Mouse (Mus musculus) limb, embryonic 15.5 days (tissue): ENCODE results near the gene Nwd1. TPM values are rescaled to one million over a fixed set of nuclear protein-coding genes. Genes with fewer than 3 reads are reported as not detected.
"Not testable (repeated sequence)": the region's sequence is repeated elsewhere in the genome, so short reads cannot be mapped to it uniquely, and the experiment has no call there.

Source experiments
- ATAC-seq: fragments of 200-750 bp; cut with Nextera tagmentation; 2 replicates; pipeline ENCODE4 v1.8.0; 2017; ENCODE audit warnings: low read depth, moderate TSS enrichment; ENCODE audit not compliant: insufficient number of reproducible peaks, low FRiP score, low TSS enrichment
- H3K27ac ChIP-seq: fragments of 300-500 bp; sonication (generic); 2 replicates; pipeline ENCODE4 v1.5.1; 2015; ENCODE audit warnings: moderate library complexity, mild to moderate bottlenecking, inconsistent platforms
- H3K27me3 ChIP-seq: fragments of 300-500 bp; sonication (generic); 2 replicates; pipeline ENCODE4 v1.6.1; 2015; ENCODE audit warnings: inconsistent platforms
- H3K36me3 ChIP-seq: fragments of 300-500 bp; sonication (generic); 2 replicates; pipeline ENCODE4 v1.6.1; 2015; ENCODE audit warnings: inconsistent platforms
- H3K4me1 ChIP-seq: fragments of 300-500 bp; sonication (generic); 2 replicates; pipeline ENCODE4 v1.6.1; 2015; ENCODE audit warnings: inconsistent platforms
- H3K4me2 ChIP-seq: fragments of 300-500 bp; sonication (generic); 2 replicates; pipeline ENCODE4 v1.6.1; 2015; ENCODE audit warnings: mild to moderate bottlenecking, inconsistent platforms
- H3K4me3 ChIP-seq: fragments of 300-500 bp; sonication (generic); 2 replicates; pipeline ENCODE4 v1.5.1; 2015; ENCODE audit warnings: mild to moderate bottlenecking, inconsistent platforms
- H3K9ac ChIP-seq: fragments of 300-500 bp; sonication (generic); 2 replicates; pipeline ENCODE4 v1.6.1; 2015; ENCODE audit warnings: inconsistent platforms
- H3K9me3 ChIP-seq: fragments of 300-500 bp; sonication (generic); 2 replicates; pipeline ENCODE4 v1.6.1; 2016; ENCODE audit warnings: inconsistent platforms
- WGBS: fragments of 180-500 bp; shearing (Covaris S2); methylation state at CpG from one replicate; pipeline ENCODE4 v1.1.7; 2015; 5-methylcytosine and 5-hydroxymethylcytosine counted together
- polyA plus RNA-seq: library from polyadenylated mRNA; unstranded; fragments of >200 nt; fragmentation: Nextera tagmentation; extraction: Ambion mirVana; gene quantifications from 2 replicates; pipeline ENCODE4 v1.2.1, GENCODE M21; 2015

Nwd1 gene
- polyA plus RNA-seq, 1 experiment from 2014 or later: 0.15 TPM

DNA sequence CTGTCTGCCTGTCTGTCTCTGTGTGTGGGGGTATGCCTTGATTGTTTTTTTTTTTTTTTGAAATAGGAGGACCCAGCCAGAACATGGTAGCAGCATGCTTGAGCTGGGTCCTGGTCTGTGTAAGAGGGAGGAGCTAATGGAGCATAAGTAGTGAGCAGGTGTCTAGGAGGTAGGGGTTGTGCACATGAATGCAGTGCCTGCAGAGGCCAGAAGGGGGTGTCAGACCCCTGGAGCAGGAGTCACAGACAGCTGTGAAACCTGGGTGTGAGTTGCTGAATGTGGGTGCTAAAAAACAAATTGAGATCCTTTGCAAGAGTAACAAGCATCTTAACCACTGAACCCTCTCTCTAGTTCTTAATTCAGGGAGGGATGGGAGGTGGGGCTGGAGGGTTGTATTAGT lies 22.4 kb downstream of the Nwd1 start:
- H3K9me3 ChIP-seq: no peaks in the 10 kb centered on the region
- H3K27me3 ChIP-seq: no peaks in the 10 kb centered on the region
- no peak overlapping the region for H3K4me2 ChIP-seq
- no peak overlapping the region for H3K9ac ChIP-seq
- no peak overlapping the region for H3K27ac ChIP-seq
- no peak overlapping the region for H3K4me3 ChIP-seq
- no peaks in the 10 kb centered on the region for H3K36me3 ChIP-seq
- H3K4me1 ChIP-seq: no peaks in the 10 kb centered on the region
- ATAC-seq: no peak

DNA sequence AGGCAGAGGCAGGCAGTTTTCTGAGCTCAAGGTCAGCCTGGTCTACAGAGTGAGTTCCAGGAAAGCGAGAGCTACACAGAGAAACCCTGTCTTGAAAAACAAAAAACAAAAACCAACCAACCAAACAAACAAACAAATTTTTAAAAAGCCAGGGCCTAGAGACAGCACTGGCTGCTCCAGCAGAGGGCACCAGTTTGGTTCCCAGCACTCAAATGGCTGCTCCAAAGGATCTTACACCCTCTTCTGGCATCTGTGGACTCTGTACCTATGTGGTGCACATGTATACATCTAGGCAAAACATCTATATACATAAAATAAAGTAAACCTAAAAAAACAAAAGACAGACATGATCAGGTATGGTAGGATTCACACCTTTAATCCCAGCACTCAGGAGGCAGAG lies 26.3 kb downstream of the Nwd1 start:
- Histone ChIP-seq H3K27ac (no peak overlapping the region), H3K9ac (no peak overlapping the region), H3K4me2 (no peak overlapping the region), H3K9me3 (no peaks in the 10 kb centered on the region), H3K4me3 (no peak overlapping the region), H3K36me3 (no peaks in the 10 kb centered on the region), H3K4me1 (no peaks in the 10 kb centered on the region), H3K27me3 (no peaks in the 10 kb centered on the region)
- ATAC-seq: no peak
- WGBS: 55% methylated on average over 1 of the region's 1 CpGs

DNA sequence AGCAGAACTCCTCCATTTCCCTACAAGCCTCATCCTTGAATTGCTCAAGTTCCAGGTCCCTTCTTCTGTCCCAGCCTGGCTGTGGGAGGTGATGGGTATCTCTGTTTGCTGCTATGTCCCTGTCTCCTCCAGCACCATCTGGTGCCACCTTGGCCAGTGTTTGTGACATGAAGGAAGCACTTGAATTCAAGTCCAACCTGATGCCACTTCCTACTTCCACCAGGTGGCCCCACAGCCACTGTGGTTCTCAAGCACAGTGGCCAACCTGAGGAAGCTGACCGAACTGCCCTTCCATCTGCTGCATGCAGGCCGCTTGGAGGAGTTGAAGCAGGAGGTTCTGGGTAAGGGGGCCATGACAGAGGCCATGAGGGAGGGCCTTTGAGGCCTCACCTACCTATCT lies 27.7 kb downstream of the Nwd1 start:
- Histone ChIP-seq H3K27ac (no peak overlapping the region), H3K4me3 (no peak overlapping the region), H3K4me1 (no peaks in the 10 kb centered on the region), H3K9ac (no peak overlapping the region), H3K4me2 (no peak overlapping the region), H3K9me3 (no peaks in the 10 kb centered on the region), H3K36me3 (no peaks in the 10 kb centered on the region), H3K27me3 (no peaks in the 10 kb centered on the region)
- no peak for ATAC-seq
- WGBS: 70% methylated on average over 2 of the region's 2 CpGs

DNA sequence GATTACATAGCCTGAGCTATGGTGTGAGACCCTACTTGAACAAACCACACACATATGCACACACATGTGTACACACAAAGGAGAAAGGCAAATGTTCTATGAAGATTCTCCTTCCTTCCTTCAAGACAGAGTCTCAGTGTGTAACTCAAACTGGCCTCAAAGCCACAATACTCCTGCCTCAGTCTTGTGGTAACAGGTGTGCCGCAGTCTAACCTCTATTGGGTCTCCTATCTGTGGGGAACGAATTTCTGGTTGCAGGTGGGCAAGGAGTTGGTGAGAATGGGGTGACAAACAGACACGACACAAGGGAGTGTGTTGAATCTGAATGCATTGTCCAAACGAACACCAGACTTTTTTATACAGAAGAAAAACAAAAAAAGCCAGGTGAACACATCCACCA lies 29.9 kb downstream of the Nwd1 start:
- 58% methylated on average over 4 of the region's 4 CpGs for WGBS
- Histone ChIP-seq H3K4me2 (no peak overlapping the region), H3K9me3 (no peaks in the 10 kb centered on the region), H3K4me1 (no peaks in the 10 kb centered on the region), H3K27ac (no peak overlapping the region), H3K36me3 (no peaks in the 10 kb centered on the region), H3K27me3 (no peaks in the 10 kb centered on the region), H3K4me3 (no peak overlapping the region), H3K9ac (no peak overlapping the region)
- ATAC-seq: no peak

- 68% methylated on average over 2 of the region's 2 CpGs for WGBS
- H3K9me3 ChIP-seq, H3K27me3 ChIP-seq: not testable (repeated sequence)
Measured at GRCm38 (mm10) chr8:72676844-72677243, 30.3 kb downstream of the Nwd1 start.

DNA sequence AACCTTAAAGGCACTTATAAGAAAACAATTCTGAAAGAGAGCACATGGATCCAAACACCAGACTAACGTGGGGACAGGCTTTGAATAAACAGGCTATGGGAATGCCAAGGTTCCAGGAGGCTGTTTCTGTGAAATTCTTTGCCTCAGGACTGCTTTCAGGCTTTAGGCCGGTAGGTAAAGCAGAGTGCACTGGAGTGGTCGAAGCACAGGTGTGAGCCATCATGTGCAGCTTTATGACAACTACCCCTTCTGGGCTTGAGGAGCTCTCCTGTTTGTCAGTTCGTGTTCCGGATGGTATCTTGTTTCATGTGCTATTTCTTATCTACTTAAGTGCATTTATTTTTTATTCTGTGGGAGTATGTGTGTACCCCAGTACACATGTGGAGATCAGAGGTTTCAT lies 30.8 kb downstream of the Nwd1 start:
- Histone ChIP-seq H3K36me3 (no peaks in the 10 kb centered on the region), H3K27me3 (no peaks in the 10 kb centered on the region), H3K4me1 (no peaks in the 10 kb centered on the region), H3K27ac (no peak overlapping the region), H3K4me2 (no peak overlapping the region), H3K4me3 (no peak overlapping the region), H3K9ac (no peak overlapping the region), H3K9me3 (no peaks in the 10 kb centered on the region)
- ATAC-seq: no peak
- 61% methylated on average over 5 of the region's 5 CpGs for WGBS

More at GRCm38 (mm10) chr8:72676844-72677243, 30.3 kb downstream of the Nwd1 start:
- H3K36me3 ChIP-seq, H3K4me2 ChIP-seq, H3K9ac ChIP-seq, H3K4me1 ChIP-seq, H3K27ac ChIP-seq, H3K4me3 ChIP-seq, ATAC-seq: not testable (repeated sequence)

DNA sequence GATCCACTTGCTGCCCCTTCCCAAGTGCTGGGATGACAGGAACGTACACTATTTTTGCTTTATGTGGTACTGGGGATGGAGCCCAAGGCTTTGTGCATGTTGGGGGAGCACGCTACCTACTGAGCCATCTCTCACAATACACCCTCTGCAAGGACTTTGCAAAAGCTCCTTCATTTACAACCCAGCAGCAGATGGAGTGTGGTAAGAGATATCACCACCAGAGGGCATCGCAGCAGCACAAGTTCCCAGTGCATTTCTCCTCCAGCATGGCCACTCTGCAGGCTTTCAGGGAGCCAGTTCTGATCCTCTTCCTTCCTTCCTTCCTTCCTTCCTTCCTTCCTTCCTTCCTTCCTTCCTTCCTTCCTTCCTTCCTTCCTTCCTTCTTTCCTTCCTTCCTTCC lies 33.6 kb downstream of the Nwd1 start:
- no peaks in the 10 kb centered on the region for H3K27me3 ChIP-seq
- no peak overlapping the region for H3K4me3 ChIP-seq
- WGBS: 11% methylated on average over 3 of the region's 3 CpGs
- H3K4me1 ChIP-seq: no peaks in the 10 kb centered on the region
- H3K9me3 ChIP-seq: no peaks in the 10 kb centered on the region
- H3K27ac ChIP-seq: no peak overlapping the region
- no peaks in the 10 kb centered on the region for H3K36me3 ChIP-seq
- no peak overlapping the region for H3K9ac ChIP-seq
- no peak overlapping the region for H3K4me2 ChIP-seq
- no peak for ATAC-seq

GRCm38 (mm10) chr8:72682051-72682687 lies 35.7 kb downstream of the Nwd1 start:
- H3K4me3 ChIP-seq: no peak overlapping the region
- 65% methylated on average over 4 of the region's 4 CpGs for WGBS
- no peaks in the 10 kb centered on the region for H3K9me3 ChIP-seq
- H3K27me3 ChIP-seq: no peaks in the 10 kb centered on the region
- ATAC-seq: no peak
- no peak overlapping the region for H3K4me2 ChIP-seq
- no peaks in the 10 kb centered on the region for H3K4me1 ChIP-seq
- no peaks in the 10 kb centered on the region for H3K36me3 ChIP-seq
- H3K9ac ChIP-seq: no peak overlapping the region
- no peak overlapping the region for H3K27ac ChIP-seq

GRCm38 (mm10) chr8:72683010-72683521 lies 36.6 kb downstream of the Nwd1 start:
- ATAC-seq: no peak; the same call in 1 of the 2 replicates
- 43% methylated on average over 2 of the region's 2 CpGs for WGBS
- H3K9me3 ChIP-seq: no peaks in the 10 kb centered on the region
- H3K4me2 ChIP-seq: no peak overlapping the region
- H3K4me3 ChIP-seq: no peak overlapping the region
- H3K36me3 ChIP-seq: no peaks in the 10 kb centered on the region
- H3K27ac ChIP-seq: no peak overlapping the region
- no peak overlapping the region for H3K9ac ChIP-seq
- no peaks in the 10 kb centered on the region for H3K4me1 ChIP-seq
- H3K27me3 ChIP-seq: no peaks in the 10 kb centered on the region

DNA sequence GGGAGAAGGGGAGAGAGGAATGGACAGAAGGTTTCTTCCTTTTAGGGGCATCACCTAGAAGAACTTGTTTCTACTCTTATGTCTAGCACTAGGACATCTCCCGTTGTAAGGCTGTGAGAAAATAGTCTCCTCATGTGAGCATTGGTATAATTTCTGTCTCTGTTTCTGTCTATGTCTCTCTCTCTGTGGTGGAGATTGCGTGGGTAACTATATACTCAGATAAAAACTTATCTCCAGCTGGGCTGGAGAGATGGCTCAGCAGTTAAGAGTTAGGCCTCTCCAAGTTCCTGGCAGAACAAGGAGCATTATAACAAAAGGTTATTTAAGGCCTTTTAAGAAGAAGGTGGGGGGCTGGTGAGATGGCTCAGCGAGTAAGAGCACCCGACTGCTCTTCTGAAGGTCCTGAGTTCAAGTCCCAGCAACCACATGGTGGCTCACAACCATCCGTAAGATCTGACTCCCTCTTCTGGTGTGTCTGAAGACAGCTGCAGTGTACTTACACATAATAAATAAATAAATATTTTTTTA lies 37.1 kb downstream of the Nwd1 start:
- not testable (repeated sequence) for H3K9me3 ChIP-seq, H3K27me3 ChIP-seq, H3K4me1 ChIP-seq, H3K36me3 ChIP-seq, H3K4me2 ChIP-seq, H3K27ac ChIP-seq, ATAC-seq, H3K9ac ChIP-seq, H3K4me3 ChIP-seq
- 85% methylated on average over 5 of the region's 5 CpGs for WGBS

- Histone ChIP-seq H3K27ac (no peak overlapping the region), H3K4me2 (no peak overlapping the region), H3K27me3 (no peaks in the 10 kb centered on the region), H3K9me3 (no peaks in the 10 kb centered on the region), H3K4me1 (no peaks in the 10 kb centered on the region), H3K36me3 (no peaks in the 10 kb centered on the region), H3K4me3 (no peak overlapping the region), H3K9ac (no peak overlapping the region)
- no peak for ATAC-seq
- WGBS: 92% methylated on average over 2 of the region's 2 CpGs
Measured at GRCm38 (mm10) chr8:72698349-72698926, 51.9 kb downstream of the Nwd1 start.

DNA sequence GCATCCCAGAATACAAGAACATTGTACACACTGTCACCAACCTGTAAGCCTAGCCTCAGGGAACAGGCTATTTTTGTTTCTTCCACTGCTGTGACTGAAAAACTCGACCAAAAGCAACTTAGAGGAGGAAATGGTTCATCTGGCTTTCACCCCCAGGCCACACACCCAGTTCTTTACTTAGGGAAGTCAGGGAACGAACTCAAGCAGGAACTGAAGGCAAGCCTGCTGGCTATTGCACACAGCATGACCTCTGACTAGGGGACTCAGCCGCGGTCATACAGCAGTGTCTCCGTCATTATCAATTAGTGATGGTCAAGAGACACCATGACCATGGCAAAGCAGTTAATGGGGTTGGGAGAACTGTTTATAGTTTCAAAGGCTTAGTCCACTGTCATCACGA lies 66.1 kb downstream of the Nwd1 start:
- Histone ChIP-seq H3K36me3 (no peaks in the 10 kb centered on the region), H3K4me1 (no peaks in the 10 kb centered on the region), H3K27me3 (no peaks in the 10 kb centered on the region), H3K4me3 (no peak overlapping the region), H3K27ac (no peak overlapping the region), H3K4me2 (no peak overlapping the region), H3K9me3 (no peaks in the 10 kb centered on the region), H3K9ac (no peak overlapping the region)
- 44% methylated on average over 6 of the region's 6 CpGs for WGBS
- ATAC-seq: no peak
